Mouse (Mus musculus): ENCODE measurements around the gene Gfral.

DNA sequence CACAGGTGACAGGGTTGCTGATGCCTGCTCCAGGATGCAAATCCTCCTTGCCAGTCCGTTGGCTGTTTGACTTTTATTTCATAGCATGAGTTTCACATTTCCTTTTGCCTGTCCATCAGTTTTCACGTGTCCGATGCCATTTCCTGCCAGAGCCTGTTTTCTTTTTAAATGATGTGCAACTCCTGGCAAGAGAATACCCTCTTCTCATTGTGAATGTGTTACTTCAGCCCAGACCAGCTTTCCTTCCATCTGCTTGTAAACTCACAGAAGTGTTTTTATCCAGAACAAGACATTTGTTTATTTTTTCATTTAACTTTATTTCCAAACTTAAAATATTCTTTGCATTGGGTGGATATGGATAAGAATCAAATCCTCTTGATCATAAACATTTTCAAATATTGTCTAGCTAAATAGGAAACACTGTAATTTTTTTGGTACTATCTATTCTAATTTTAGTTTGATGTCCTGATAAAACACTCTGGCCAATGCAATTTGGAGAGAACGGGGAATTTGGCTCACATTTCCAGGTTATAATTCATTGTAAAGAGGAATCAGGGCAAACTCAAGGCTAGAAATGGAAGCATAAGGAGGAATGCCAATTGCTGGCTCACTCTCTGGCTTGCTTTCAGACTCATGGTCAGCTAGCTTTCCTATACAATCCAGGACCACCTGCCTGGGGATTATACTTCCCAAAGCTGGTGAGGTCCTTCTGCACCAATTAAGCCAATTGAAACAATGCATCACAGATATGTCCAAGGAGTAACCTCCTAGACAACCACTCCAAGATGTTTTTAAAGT lies 3.9 kb upstream of the Gfral start:
- no peak for TF ChIP-seq MAFK (IDR thresholded peaks at IDR 0.05; ENCODE audit: insufficient read depth, low read depth, low read length)
- no peak for TF ChIP-seq ZNF384 (IDR thresholded peaks at IDR 0.05; ENCODE audit: low read depth, low read length)
- no peak for TF ChIP-seq ZC3H11A (IDR thresholded peaks at IDR 0.05; ENCODE audit: borderline replicate concordance, low read depth, low read length)
- TF ChIP-seq CHD2 (IDR thresholded peaks at IDR 0.05; ENCODE audit: low read depth, low read length), result no peak
- TF ChIP-seq HCFC1 (IDR thresholded peaks at IDR 0.05; ENCODE audit: borderline replicate concordance, insufficient read depth, low read length), result no peak

All from ES-E14 (cell line).